Mouse (Mus musculus) brown adipose tissue, adult 24 weeks (tissue): Measurements from ENCODE around the gene 9230113P08Rik. TPM values are rescaled to one million over a fixed set of nuclear protein-coding genes. Genes with fewer than 3 reads are reported as not detected.
"Not testable (repeated sequence)": the region's sequence is repeated elsewhere in the genome, so short reads cannot be mapped to it uniquely, and the experiment has no call there.

Source experiments
- H3K27ac ChIP-seq: fragments of 200-500 bp; replicated peaks from 2 replicates; pipeline ENCODE4 v1.5.1; 2012; ENCODE audit warnings: low read depth, mild to moderate bottlenecking, low read length
- H3K4me1 ChIP-seq: fragments of 200-500 bp; 2 replicates; pipeline ENCODE4 v1.6.1; 2012; ENCODE audit warnings: low read length, mixed read lengths; ENCODE audit not compliant: control insufficient read depth, insufficient read depth, insufficient read length
- H3K4me3 ChIP-seq: fragments of 200-500 bp; 2 replicates; pipeline ENCODE4 v1.5.1; 2012; ENCODE audit warnings: low read depth, mild to moderate bottlenecking, low read length, moderate library complexity; ENCODE audit not compliant: insufficient read depth
- polyA plus RNA-seq: library from polyadenylated mRNA; stranded (reverse); fragments of >200 nt; gene quantifications from 2 replicates; pipeline ENCODE4 v1.2.4, GENCODE M21; 2012; ENCODE audit not compliant: missing spikeins, insufficient read depth, insufficient read length

Gene 9230113P08Rik
- polyA plus RNA-seq = not detected in 2 replicates

- not testable (repeated sequence) for H3K4me3 ChIP-seq, H3K4me1 ChIP-seq, H3K27ac ChIP-seq
Measured at GRCm38 (mm10) chr9:35908123-35908522, at the start of gene 9230113P08Rik. 9230113P08Rik (plus strand) TSS chr9:35908423.

GRCm38 (mm10) chr9:35893112-35893511, 15.1 kb upstream of the 9230113P08Rik start:
- H3K4me1 ChIP-seq, H3K4me3 ChIP-seq, H3K27ac ChIP-seq: not testable (repeated sequence)

GRCm38 (mm10) chr9:35904494-35904893, 3.7 kb upstream of the 9230113P08Rik start:
- Histone ChIP-seq H3K4me3 (no peak overlapping the region), H3K4me1 (no peaks in the 10 kb centered on the region), H3K27ac (no peak overlapping the region)

- Histone ChIP-seq H3K4me3 (no peak overlapping the region), H3K27ac (no peak overlapping the region), H3K4me1 (no peaks in the 10 kb centered on the region)
Measured at GRCm38 (mm10) chr9:35930817-35931216, 22.6 kb downstream of the 9230113P08Rik start.

Other genes with a start within 250 kb of the 9230113P08Rik start
- not detected in 2 replicates for gene Pate1, start 221.0 kb upstream of the 9230113P08Rik start, polyA plus RNA-seq
- gene Gm17677, start 167.4 kb upstream of the 9230113P08Rik start, polyA plus RNA-seq = not detected in 2 replicates
- not detected in 2 replicates for gene Gm17727, start 130.3 kb upstream of the 9230113P08Rik start, polyA plus RNA-seq
- not detected in 2 replicates for gene Gm27235, start 118.3 kb upstream of the 9230113P08Rik start, polyA plus RNA-seq
- gene D730048I06Rik, start 118.3 kb upstream of the 9230113P08Rik start, polyA plus RNA-seq = not detected in 2 replicates
- not detected in 2 replicates for gene 9230110F15Rik, start 64.3 kb upstream of the 9230113P08Rik start, polyA plus RNA-seq
- not detected in 2 replicates for gene Gm5916, start 220.4 kb downstream of the 9230113P08Rik start, polyA plus RNA-seq